13 mouse cellular contexts compared by ENCODE assay signal in the genomic region with DNA sequence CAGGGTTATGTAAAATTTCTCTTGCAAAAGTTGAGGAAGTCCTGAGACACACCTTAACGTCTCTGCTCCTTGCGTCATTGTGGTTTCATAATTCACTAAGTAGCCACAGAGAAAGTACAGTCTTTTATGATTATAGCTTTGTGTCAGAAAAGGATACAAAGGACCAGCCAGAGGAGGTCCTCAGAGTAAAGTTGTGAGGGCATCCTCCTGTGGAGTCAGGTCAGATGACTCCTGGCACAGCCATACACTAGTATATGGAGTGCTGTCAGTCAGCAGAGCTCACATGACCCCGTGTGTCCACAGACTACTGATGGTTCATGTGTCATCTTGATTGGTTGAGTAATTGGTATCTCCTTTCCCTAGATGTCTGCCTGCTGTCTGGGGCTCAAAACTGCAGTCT. TPM values are rescaled to one million over a fixed set of nuclear protein-coding genes. Genes with fewer than 3 reads are reported as not detected.
A peak's percentile ranks its signal among the peaks of the same experiment; 100 is the strongest.
DNase-seq lines count a peak whose midpoint lies in the region; ATAC-seq and TF ChIP-seq lines count a peak whose summit lies in the region.
"Had no signal": no experiment of that assay in that cellular context is flagged by ENCODE, and none has a peak within 500 bp of the region (broad histone marks: within the 10 kb centered on the region; RNA-seq: fewer than 3 reads in every experiment).

No protein-coding gene starts in this region.

- no peak for TF ChIP-seq POLR2A in spleen, adult 2 months (IDR thresholded peaks at IDR 0.05; ENCODE audit: low read depth, low read length)

- WGBS in intestine, embryonic 16.5 days = 62% methylated on average over 3 of the region's 3 CpGs
- WGBS in intestine, embryonic 15.5 days = 71% methylated on average over 3 of the region's 3 CpGs
- WGBS in spleen, adult 2 months = 27% methylated on average over 3 of the region's 3 CpGs
- WGBS in intestine, postnatal 0 days = 37% methylated on average over 3 of the region's 3 CpGs

- peak; percentile 64 for ATAC-seq in intestine, embryonic 16.5 days
- no peak; the same call in 1 of the 2 replicates for ATAC-seq in intestine, embryonic 15.5 days
- peak; percentile 83 for ATAC-seq in intestine, postnatal 0 days

- H3K4me3 ChIP-seq in intestine, embryonic 16.5 days (ENCODE audit: low read length) = no peak overlapping the region
- H3K4me3 ChIP-seq in intestine, embryonic 15.5 days (replicated peaks) = no peak overlapping the region
- H3K4me3 ChIP-seq in spleen, adult 2 months (ENCODE audit: extremely low read depth, insufficient read depth, insufficient read length) = no peak overlapping the region
- H3K4me3 ChIP-seq in intestine, postnatal 0 days (ENCODE audit: low read depth, low read length) = no peak overlapping the region
- no peak overlapping the region for H3K4me3 ChIP-seq in left cerebral cortex, adult 2 months
- H3K4me3 ChIP-seq: forebrain, embryonic 12.5 days had no signal

- DNase-seq in spleen, adult 2 months (ENCODE audit: low read depth in 1 of 2, low spot score in 2 of 2) = peak in 1 of 2 experiments; percentile 66
- no peak for DNase-seq in spleen, postnatal 4 days (ENCODE audit: low spot score in 2 of 2)
- DNase-seq in cerebellum, adult 11 months = no peak
- DNase-seq in left cerebral cortex, adult 2 months (ENCODE audit: extremely low spot score in 1 of 2, low spot score in 2 of 2) = no peak
- DNase-seq in layer of hippocampus, adult 18-20 months (ENCODE audit: low spot score in 2 of 2) = no peak
- DNase-seq: gastrocnemius, postnatal 25 days; heart, postnatal 14 days; kidney, postnatal 14 days; thymus, postnatal 36 days had no signal

- no peaks in the 10 kb centered on the region for H3K9me3 ChIP-seq in intestine, embryonic 16.5 days (ENCODE audit: control insufficient read depth, low read length)
- no peaks in the 10 kb centered on the region for H3K9me3 ChIP-seq in intestine, embryonic 15.5 days
- H3K9me3 ChIP-seq in intestine, postnatal 0 days (ENCODE audit: control insufficient read depth) = no peaks in the 10 kb centered on the region

- peaks cover 29% of the 10 kb centered on the region for H3K4me1 ChIP-seq in intestine, embryonic 16.5 days (ENCODE audit: control insufficient read depth, insufficient read depth, low read length)
- H3K4me1 ChIP-seq in intestine, embryonic 15.5 days (replicated peaks) = 0 out of 2 replicates have a peak, but pooled peaks cover 13% of the 10 kb centered on the region
- peaks cover 15% of the 10 kb centered on the region; the same call in 1 of the 2 replicates for H3K4me1 ChIP-seq in spleen, adult 2 months (ENCODE audit: control insufficient read depth, insufficient read depth, insufficient read length)
- H3K4me1 ChIP-seq in intestine, postnatal 0 days (replicated peaks; ENCODE audit: control insufficient read depth, insufficient read depth, low read length) = peaks cover 15% of the 10 kb centered on the region

- H3K27me3 ChIP-seq in intestine, embryonic 16.5 days (replicated peaks; ENCODE audit: control insufficient read depth, insufficient read depth, low read length) = no peaks in the 10 kb centered on the region
- H3K27me3 ChIP-seq in intestine, embryonic 15.5 days (replicated peaks) = no peaks in the 10 kb centered on the region
- no peaks in the 10 kb centered on the region for H3K27me3 ChIP-seq in spleen, adult 2 months (ENCODE audit: control insufficient read depth, insufficient read depth, low read length)
- no peaks in the 10 kb centered on the region for H3K27me3 ChIP-seq in intestine, postnatal 0 days (replicated peaks; ENCODE audit: control insufficient read depth, insufficient read depth, low read length)
- H3K27me3 ChIP-seq: forebrain, embryonic 12.5 days had no signal

- H3K27ac ChIP-seq in intestine, embryonic 16.5 days (ENCODE audit: low read length) = no peak overlapping the region
- H3K27ac ChIP-seq in intestine, embryonic 15.5 days = no peak overlapping the region
- H3K27ac ChIP-seq in spleen, adult 2 months (ENCODE audit: insufficient read depth, low read length) = peak overlapping the region; percentile 45
- H3K27ac ChIP-seq in intestine, postnatal 0 days (ENCODE audit: low read depth, low read length) = no peak overlapping the region
- H3K27ac ChIP-seq in left cerebral cortex, adult 2 months = no peak overlapping the region
- H3K27ac ChIP-seq: forebrain, embryonic 12.5 days had no signal

- no peak overlapping the region for H3K9ac ChIP-seq in intestine, embryonic 16.5 days (ENCODE audit: low read depth, low read length)
- H3K9ac ChIP-seq in intestine, embryonic 15.5 days = no peak overlapping the region
- H3K9ac ChIP-seq in intestine, postnatal 0 days (ENCODE audit: low read depth, low read length) = no peak overlapping the region
- H3K9ac ChIP-seq: forebrain, embryonic 12.5 days had no signal

- 0 out of 2 replicates have a peak, but pooled peaks cover 2% of the 10 kb centered on the region for H3K36me3 ChIP-seq in intestine, embryonic 16.5 days (ENCODE audit: control insufficient read depth, insufficient read depth, low read length)
- H3K36me3 ChIP-seq in intestine, embryonic 15.5 days = peaks cover 12% of the 10 kb centered on the region
- H3K36me3 ChIP-seq in spleen, adult 2 months (ENCODE audit: control insufficient read depth, insufficient read depth, low read length) = no peaks in the 10 kb centered on the region
- H3K36me3 ChIP-seq in intestine, postnatal 0 days (ENCODE audit: control insufficient read depth, insufficient read depth) = peaks cover 6% of the 10 kb centered on the region; the same call in 1 of the 2 replicates

- no peak overlapping the region for H3K4me2 ChIP-seq in intestine, embryonic 16.5 days (ENCODE audit: low read depth, low read length)
- H3K4me2 ChIP-seq in intestine, embryonic 15.5 days (replicated peaks) = no peak overlapping the region
- H3K4me2 ChIP-seq in intestine, postnatal 0 days (replicated peaks; ENCODE audit: low read depth) = no peak overlapping the region
- H3K4me2 ChIP-seq: forebrain, embryonic 12.5 days had no signal

- no peak for TF ChIP-seq CTCF in spleen, adult 2 months (IDR thresholded peaks at IDR 0.05; ENCODE audit: extremely low read depth, insufficient read depth, insufficient read length, insufficient replicate concordance)
- peak; percentile 41 for TF ChIP-seq CTCF in intestine, postnatal 0 days (IDR thresholded peaks at IDR 0.05; ENCODE audit: low read depth)
- TF ChIP-seq CTCF in left cerebral cortex, adult 2 months (IDR thresholded peaks at IDR 0.05) = no peak

- intact Hi-C loops in left cerebral cortex, adult 2 months (cut with DNase I) = no loop called here

RNA-seq across cellular contexts. Expression of a gene that starts 15.1 kb away (rescaled TPM):
- polyA plus RNA-seq in intestine, embryonic 16.5 days (2015; fragmentation: Nextera tagmentation; extraction: Ambion mirVana) = 52.3 and 54.4 TPM in 2 replicates
- 65.1 and 68.3 TPM in 2 replicates for polyA plus RNA-seq in intestine, embryonic 15.5 days (2015; fragmentation: Nextera tagmentation; extraction: Ambion mirVana)
- polyA plus RNA-seq in spleen, adult 2 months (2012; rRNA removed) = 11.5 and 12.2 TPM in 2 replicates
- 32.7 and 35.0 TPM in 2 replicates for polyA plus RNA-seq in intestine, postnatal 0 days (2015; fragmentation: Nextera tagmentation; extraction: Ambion mirVana)
- total RNA-seq in left cerebral cortex, adult 2 months (2021) = 100 to 1,000 TPM; 163 to 175 TPM
- 100 to 1,000 TPM; 168 to 175 TPM for total RNA-seq in layer of hippocampus, adult 18-20 months (2021)

RNA-seq across cellular contexts. Expression of a gene that starts 55.1 kb away (rescaled TPM):
- 1.9 and 2.4 TPM in 2 replicates for polyA plus RNA-seq in intestine, embryonic 16.5 days (2015; fragmentation: Nextera tagmentation; extraction: Ambion mirVana)
- polyA plus RNA-seq in intestine, embryonic 15.5 days (2015; fragmentation: Nextera tagmentation; extraction: Ambion mirVana) = 2.1 and 2.3 TPM in 2 replicates
- polyA plus RNA-seq in spleen, adult 2 months (2012; rRNA removed) = 1.1 and 1.4 TPM in 2 replicates
- polyA plus RNA-seq in intestine, postnatal 0 days (2015; fragmentation: Nextera tagmentation; extraction: Ambion mirVana) = 5.0 and 6.1 TPM in 2 replicates
- under 1 TPM in 1 of 2 experiments, not detected in 1; 0.44 TPM for total RNA-seq in left cerebral cortex, adult 2 months (2021)
- total RNA-seq in layer of hippocampus, adult 18-20 months (2021) = under 1 TPM; 0.30 to 0.42 TPM
- total RNA-seq: gastrocnemius, postnatal 25 days had no signal
